Mouse (Mus musculus) liver, postnatal 0 days (tissue): ENCODE results near the gene Sez6l. TPM values are rescaled to one million over a fixed set of nuclear protein-coding genes. Genes with fewer than 3 reads are reported as not detected.

Experiments used
- ATAC-seq: fragments of 200-750 bp; cut with Nextera tagmentation; 2 replicates; pipeline ENCODE4 v1.8.0; 2017; ENCODE audit warnings: mild to moderate bottlenecking, moderate library complexity
- DNase-seq: peaks from one replicate; pipeline ENCODE4 v3.0.0-alpha.2; 2016
- H3K27ac ChIP-seq: fragments of 300-500 bp; sonication (generic); 2 replicates; pipeline ENCODE4 v1.5.1; 2014; ENCODE audit warnings: antibody characterized with exemption, moderate library complexity, mild to moderate bottlenecking, low read depth
- H3K27me3 ChIP-seq: fragments of 300-500 bp; sonication (generic); 2 replicates; pipeline ENCODE4 v1.6.1; 2014; ENCODE audit warnings: low read length, control low read depth, mixed read lengths; ENCODE audit not compliant: insufficient read depth
- H3K36me3 ChIP-seq: fragments of 300-500 bp; sonication (generic); replicated peaks from 2 replicates; pipeline ENCODE4 v1.6.1; 2014; ENCODE audit warnings: mild to moderate bottlenecking, control low read depth, low read length, moderate library complexity, mixed read lengths; ENCODE audit not compliant: insufficient read depth
- H3K4me1 ChIP-seq: fragments of 300-500 bp; sonication (generic); 2 replicates; pipeline ENCODE4 v1.6.1; 2014; ENCODE audit warnings: antibody characterized with exemption, mild to moderate bottlenecking, control low read depth; ENCODE audit not compliant: insufficient read depth
- H3K4me2 ChIP-seq: fragments of 300-500 bp; sonication (generic); 2 replicates; pipeline ENCODE4 v1.6.1; 2014; ENCODE audit warnings: low read depth, mild to moderate bottlenecking, low read length, moderate library complexity, mixed read lengths
- H3K4me3 ChIP-seq: fragments of 300-500 bp; sonication (generic); 2 replicates; pipeline ENCODE4 v1.5.1; 2014; ENCODE audit warnings: low read depth, low read length
- H3K9ac ChIP-seq: fragments of 300-500 bp; sonication (generic); replicated peaks from 2 replicates; pipeline ENCODE4 v1.6.1; 2014; ENCODE audit warnings: mild to moderate bottlenecking, moderate library complexity
- H3K9me3 ChIP-seq: fragments of 300-500 bp; sonication (generic); 2 replicates; pipeline ENCODE4 v1.6.1; 2016; ENCODE audit warnings: mild to moderate bottlenecking, control low read depth, low read length, mixed read lengths
- CTCF ChIP-seq: sonication (generic); IDR thresholded peaks from 2 replicates; pipeline ENCODE4 v1.5.1; 2016; ENCODE audit warnings: antibody characterized with exemption, low read depth
- EP300 ChIP-seq: IDR thresholded peaks from 2 replicates; pipeline ENCODE4 v1.6.1; 2016; ENCODE audit warnings: antibody characterized with exemption, low read depth, mild to moderate bottlenecking
- WGBS: fragments of 180-500 bp; shearing (Covaris S2); extraction: QIAGEN DNeasy Blood & Tissue Kit; methylation state at CpG from one replicate; pipeline ENCODE4 v1.1.7; 2014; ENCODE audit not compliant: insufficient replicate concordance; 5-methylcytosine and 5-hydroxymethylcytosine counted together
- polyA plus RNA-seq: library from polyadenylated mRNA; unstranded; fragments of >200 nt; fragmentation: Nextera tagmentation; extraction: Ambion mirVana; gene quantifications from 2 replicates; pipeline ENCODE4 v1.2.1, GENCODE M21; 2015

Gene Sez6l
- polyA plus RNA-seq, 1 experiment from 2014 or later = not detected

GRCm38 (mm10) chr5:112615946-112616617 lies 39.1 kb upstream of the Sez6l start:
- Histone ChIP-seq H3K27ac (no peak overlapping the region), H3K4me3 (no peak overlapping the region), H3K4me2 (no peak overlapping the region), H3K4me1 (no peaks in the 10 kb centered on the region), H3K36me3 (no peaks in the 10 kb centered on the region), H3K9ac (no peak overlapping the region), H3K9me3 (no peaks in the 10 kb centered on the region), H3K27me3 (no peaks in the 10 kb centered on the region)
- DNase-seq (no peak), ATAC-seq (no peak)
- TF ChIP-seq EP300 = no peak
- TF ChIP-seq CTCF = no peak
- whole genome bisulfite sequencing = 78% methylated on average over 7 of the region's 7 CpGs

- Histone ChIP-seq H3K27ac (no peak overlapping the region), H3K4me1 (no peaks in the 10 kb centered on the region), H3K27me3 (no peaks in the 10 kb centered on the region), H3K4me3 (no peak overlapping the region), H3K9me3 (no peaks in the 10 kb centered on the region), H3K4me2 (no peak overlapping the region), H3K36me3 (no peaks in the 10 kb centered on the region), H3K9ac (no peak overlapping the region)
- WGBS = 40% methylated on average over 9 of the region's 9 CpGs
- DNase-seq (no peak), ATAC-seq (no peak)
- TF ChIP-seq EP300 = no peak
- TF ChIP-seq CTCF = no peak
Measured at GRCm38 (mm10) chr5:112607867-112608516, 31.0 kb upstream of the Sez6l start.

- H3K9ac ChIP-seq = no peak overlapping the region
- H3K4me3 ChIP-seq = no peak overlapping the region
- ATAC-seq (no peak), DNase-seq (no peak)
- H3K27ac ChIP-seq = no peak overlapping the region
- H3K27me3 ChIP-seq = no peaks in the 10 kb centered on the region
- 81% methylated on average over 2 of the region's 2 CpGs for WGBS
- no peaks in the 10 kb centered on the region for H3K4me1 ChIP-seq
- H3K4me2 ChIP-seq = no peak overlapping the region
- H3K36me3 ChIP-seq = no peaks in the 10 kb centered on the region
- H3K9me3 ChIP-seq = no peaks in the 10 kb centered on the region
- no peak for TF ChIP-seq CTCF
- TF ChIP-seq EP300 = no peak
Measured at GRCm38 (mm10) chr5:112607119-112607518, 30.1 kb upstream of the Sez6l start.

DNA sequence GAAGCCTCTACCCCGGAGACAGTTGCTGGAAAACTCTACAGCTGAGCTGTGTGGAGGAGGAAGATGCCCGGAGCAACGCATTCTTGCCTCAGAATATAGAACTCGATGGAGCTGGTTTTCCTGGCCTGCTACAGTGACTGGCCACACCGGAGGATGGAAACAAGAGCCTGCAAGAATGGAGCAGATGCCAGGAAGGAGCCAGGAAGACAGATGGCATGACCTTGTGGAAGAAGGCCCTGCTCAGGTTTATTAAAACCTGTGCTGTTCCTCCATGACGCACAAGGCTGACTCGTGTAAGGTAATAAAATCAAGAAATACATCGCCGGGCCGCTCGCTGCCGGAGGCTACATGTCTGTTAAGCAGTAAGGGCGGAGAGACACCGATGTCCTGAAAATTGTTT lies 28.4 kb upstream of the Sez6l start:
- 81% methylated on average over 14 of the region's 14 CpGs for WGBS
- no peak for ATAC-seq

GRCm38 (mm10) chr5:112604251-112604650 lies 27.3 kb upstream of the Sez6l start:
- H3K4me1 ChIP-seq = no peaks in the 10 kb centered on the region
- no peak overlapping the region for H3K4me3 ChIP-seq
- TF ChIP-seq EP300 (no peak), CTCF (no peak)
- H3K36me3 ChIP-seq = no peaks in the 10 kb centered on the region
- no peaks in the 10 kb centered on the region for H3K9me3 ChIP-seq
- no peak overlapping the region for H3K4me2 ChIP-seq
- H3K27ac ChIP-seq = no peak overlapping the region
- no peak overlapping the region for H3K9ac ChIP-seq
- H3K27me3 ChIP-seq = no peaks in the 10 kb centered on the region
- no peak for DNase-seq
- WGBS = 78% methylated on average over 1 of the region's 1 CpGs
- ATAC-seq = no peak

More for the DNA sequence above, 28.4 kb upstream of the Sez6l start:
- Histone ChIP-seq H3K4me2 (no peak overlapping the region), H3K9me3 (no peaks in the 10 kb centered on the region), H3K36me3 (no peaks in the 10 kb centered on the region), H3K27me3 (no peaks in the 10 kb centered on the region), H3K4me3 (no peak overlapping the region), H3K27ac (no peak overlapping the region), H3K4me1 (no peaks in the 10 kb centered on the region), H3K9ac (no peak overlapping the region)
- TF ChIP-seq EP300 (no peak), CTCF (no peak)
- no peak for DNase-seq

- ATAC-seq = no peak
- H3K9me3 ChIP-seq = no peaks in the 10 kb centered on the region
- H3K9ac ChIP-seq = no peak overlapping the region
- H3K4me1 ChIP-seq = no peaks in the 10 kb centered on the region
- H3K4me3 ChIP-seq = no peak overlapping the region
- no peaks in the 10 kb centered on the region for H3K36me3 ChIP-seq
- H3K27me3 ChIP-seq = no peaks in the 10 kb centered on the region
- no peak for DNase-seq
- H3K4me2 ChIP-seq = no peak overlapping the region
- 38% methylated on average over 3 of the region's 3 CpGs for WGBS
- H3K27ac ChIP-seq = no peak overlapping the region
- TF ChIP-seq CTCF = no peak
- no peak for TF ChIP-seq EP300
Measured at GRCm38 (mm10) chr5:112603594-112603993, 26.6 kb upstream of the Sez6l start.
